Mouse (Mus musculus): Measurements from ENCODE around the gene Nfib. TPM values are rescaled to one million over a fixed set of nuclear protein-coding genes. Genes with fewer than 3 reads are reported as not detected.

Gene Nfib
- polyA plus RNA-seq, 1 experiment from 2014 or later: 72.0 TPM

DNA sequence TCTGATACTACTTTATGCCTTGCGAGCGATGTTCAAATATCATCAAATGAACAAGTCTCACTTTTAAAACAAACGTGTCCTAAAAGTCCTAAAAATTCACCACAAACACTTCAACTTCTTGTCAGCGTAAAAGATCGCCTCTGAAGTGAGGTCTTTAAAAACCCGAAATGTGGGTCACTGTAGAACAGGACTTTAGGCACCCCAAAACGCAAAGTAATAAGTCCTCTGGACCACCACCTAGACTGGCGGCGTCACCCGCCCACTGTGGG, 201.6 kb downstream of the Nfib start:
- H3K36me3 ChIP-seq (ENCODE audit: control insufficient read depth, insufficient read depth, low read length): no peaks in the 10 kb centered on the region
- peak overlapping the region; percentile 92 for H3K9ac ChIP-seq (replicated peaks; ENCODE audit: low read length)
- no peak for ATAC-seq (ENCODE audit: low FRiP score, low TSS enrichment)
- peaks cover 3% of the 10 kb centered on the region; the same call in 1 of the 2 replicates for H3K27me3 ChIP-seq (ENCODE audit: control insufficient read depth, insufficient read depth, low read length)
- H3K4me3 ChIP-seq (replicated peaks; ENCODE audit: low read depth, low read length): peak overlapping the region; percentile 72
- H3K9me3 ChIP-seq (ENCODE audit: control insufficient read depth, low read length): no peaks in the 10 kb centered on the region
- H3K4me1 ChIP-seq (ENCODE audit: control insufficient read depth, insufficient read depth, low read length): 0 out of 2 replicates have a peak, but pooled peaks cover 5% of the 10 kb centered on the region
- H3K27ac ChIP-seq (replicated peaks; ENCODE audit: low read depth, low read length): peak overlapping the region; percentile 96
- H3K4me2 ChIP-seq (ENCODE audit: low read length): peak overlapping the region; percentile 98
- no peak for DNase-seq
- 2% methylated on average over 10 of the region's 10 CpGs for WGBS

DNA sequence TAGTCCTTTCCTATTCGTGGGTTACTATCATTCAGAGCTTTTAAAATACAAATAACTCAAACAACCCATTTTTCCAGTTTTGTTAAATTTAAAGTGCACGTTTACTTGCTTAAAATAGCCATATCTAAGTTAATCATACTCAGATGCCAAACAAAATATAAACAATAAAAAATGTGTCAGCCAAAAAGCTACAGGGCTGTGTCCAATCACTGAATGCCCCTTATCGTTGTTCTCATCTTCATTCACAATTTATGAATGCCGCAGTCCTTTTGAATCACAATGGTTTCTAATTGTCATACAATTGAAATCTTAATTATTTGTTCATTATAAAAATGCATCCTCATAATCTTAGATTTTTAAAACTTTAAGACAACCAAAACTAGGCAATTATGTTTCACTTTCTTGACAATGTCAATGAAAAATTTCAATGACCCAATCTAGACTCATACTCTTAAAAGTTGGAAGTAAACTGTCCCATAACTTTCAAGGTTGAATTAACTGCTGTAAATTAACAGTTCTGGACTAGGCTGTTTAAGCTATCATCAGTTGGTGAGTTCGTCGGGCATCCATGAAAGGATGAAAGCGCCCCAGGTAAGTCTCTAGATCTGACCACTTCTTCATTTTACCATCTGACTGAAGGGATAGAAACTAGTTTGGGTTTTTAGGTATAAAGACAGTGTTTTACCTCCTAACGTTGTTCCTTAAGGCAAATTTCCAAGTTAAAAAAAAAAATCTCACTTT, 202.1 kb downstream of the Nfib start:
- DNase-seq: peak; percentile 39
- no peak for ATAC-seq (ENCODE audit: low FRiP score, low TSS enrichment)
- 0 out of 2 replicates have a peak, but pooled peaks cover 5% of the 10 kb centered on the region for H3K4me1 ChIP-seq (ENCODE audit: control insufficient read depth, insufficient read depth, low read length)

DNA sequence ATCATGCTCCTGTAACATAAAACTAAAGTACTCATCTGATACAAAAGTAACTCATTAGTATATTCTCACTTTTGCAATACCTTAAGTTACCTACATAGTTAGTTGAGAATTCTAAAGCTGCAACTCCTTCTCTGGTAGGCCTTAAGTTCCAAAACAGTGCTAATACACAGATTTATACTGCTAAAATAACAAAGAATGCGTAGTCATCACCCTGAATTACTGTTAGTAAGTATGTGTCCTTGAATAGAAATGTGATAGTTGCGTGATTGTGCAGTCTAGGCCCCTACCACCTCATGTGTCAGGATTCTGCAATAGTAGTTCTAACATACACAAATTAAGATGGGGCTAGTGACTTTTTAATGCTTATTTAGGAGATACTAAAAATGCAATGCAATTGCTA, 202.9 kb downstream of the Nfib start:
- 0 out of 2 replicates have a peak, but pooled peaks cover 5% of the 10 kb centered on the region for H3K4me1 ChIP-seq (ENCODE audit: control insufficient read depth, insufficient read depth, low read length)
- H3K9me3 ChIP-seq (ENCODE audit: control insufficient read depth, low read length): no peaks in the 10 kb centered on the region
- H3K4me2 ChIP-seq (ENCODE audit: low read length): peak overlapping the region; percentile 98
- peak overlapping the region; percentile 72 for H3K4me3 ChIP-seq (replicated peaks; ENCODE audit: low read depth, low read length)
- peak; percentile 21 for DNase-seq
- ATAC-seq (ENCODE audit: low FRiP score, low TSS enrichment): no peak
- H3K36me3 ChIP-seq (ENCODE audit: control insufficient read depth, insufficient read depth, low read length): peaks cover 8% of the 10 kb centered on the region; the same call in 1 of the 2 replicates
- peak overlapping the region; percentile 49 for H3K9ac ChIP-seq (replicated peaks; ENCODE audit: low read length)
- H3K27me3 ChIP-seq (ENCODE audit: control insufficient read depth, insufficient read depth, low read length): peaks cover 3% of the 10 kb centered on the region; the same call in 1 of the 2 replicates
- WGBS: 53% methylated on average over 2 of the region's 2 CpGs
- H3K27ac ChIP-seq (replicated peaks; ENCODE audit: low read depth, low read length): no peak overlapping the region

More for the DNA sequence above, 202.1 kb downstream of the Nfib start:
- WGBS: 17% methylated on average over 8 of the region's 8 CpGs
- Histone ChIP-seq H3K4me3 (replicated peaks; ENCODE audit: low read depth, low read length) (peak overlapping the region; percentile 72), H3K4me2 (ENCODE audit: low read length) (peak overlapping the region; percentile 98), H3K9me3 (ENCODE audit: control insufficient read depth, low read length) (no peaks in the 10 kb centered on the region), H3K9ac (replicated peaks; ENCODE audit: low read length) (peak overlapping the region; percentile 92), H3K27ac (replicated peaks; ENCODE audit: low read depth, low read length) (peak overlapping the region; percentile 96), H3K36me3 (ENCODE audit: control insufficient read depth, insufficient read depth, low read length) (no peaks in the 10 kb centered on the region), H3K27me3 (ENCODE audit: control insufficient read depth, insufficient read depth, low read length) (peaks cover 3% of the 10 kb centered on the region; the same call in 1 of the 2 replicates)

DNA sequence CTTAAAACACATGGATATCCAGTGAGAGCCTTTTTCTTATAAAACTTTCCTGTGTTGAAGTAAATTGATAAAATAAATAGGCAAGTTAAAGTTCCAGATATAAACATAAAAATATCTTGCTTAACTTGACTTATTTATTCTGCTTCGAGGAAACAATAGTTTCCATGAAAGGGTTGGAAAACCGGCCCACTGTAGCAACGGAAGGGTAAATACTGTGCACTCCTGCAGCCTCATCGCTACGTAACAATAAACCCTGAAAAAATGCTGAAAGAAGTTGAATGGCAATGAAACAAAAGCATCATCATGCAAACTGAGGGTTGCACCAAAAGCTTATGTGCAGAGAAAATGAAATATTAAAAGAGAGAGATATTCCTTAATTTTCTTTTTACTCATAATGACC, 203.5 kb downstream of the Nfib start:
- no peak for ATAC-seq (ENCODE audit: low FRiP score, low TSS enrichment)
- DNase-seq: peak; percentile 35
- peak overlapping the region; percentile 72 for H3K4me3 ChIP-seq (replicated peaks; ENCODE audit: low read depth, low read length)
- H3K4me2 ChIP-seq (ENCODE audit: low read length): peak overlapping the region; percentile 98
- peak overlapping the region; percentile 49; the same call in 1 of the 2 replicates for H3K9ac ChIP-seq (replicated peaks; ENCODE audit: low read length)
- H3K36me3 ChIP-seq (ENCODE audit: control insufficient read depth, insufficient read depth, low read length): peaks cover 8% of the 10 kb centered on the region; the same call in 1 of the 2 replicates
- 20% methylated on average over 5 of the region's 5 CpGs for WGBS
- peaks cover 3% of the 10 kb centered on the region; the same call in 1 of the 2 replicates for H3K27me3 ChIP-seq (ENCODE audit: control insufficient read depth, insufficient read depth, low read length)
- H3K4me1 ChIP-seq (ENCODE audit: control insufficient read depth, insufficient read depth, low read length): 0 out of 2 replicates have a peak, but pooled peaks cover 5% of the 10 kb centered on the region
- no peaks in the 10 kb centered on the region for H3K9me3 ChIP-seq (ENCODE audit: control insufficient read depth, low read length)
- no peak overlapping the region for H3K27ac ChIP-seq (replicated peaks; ENCODE audit: low read depth, low read length)

DNA sequence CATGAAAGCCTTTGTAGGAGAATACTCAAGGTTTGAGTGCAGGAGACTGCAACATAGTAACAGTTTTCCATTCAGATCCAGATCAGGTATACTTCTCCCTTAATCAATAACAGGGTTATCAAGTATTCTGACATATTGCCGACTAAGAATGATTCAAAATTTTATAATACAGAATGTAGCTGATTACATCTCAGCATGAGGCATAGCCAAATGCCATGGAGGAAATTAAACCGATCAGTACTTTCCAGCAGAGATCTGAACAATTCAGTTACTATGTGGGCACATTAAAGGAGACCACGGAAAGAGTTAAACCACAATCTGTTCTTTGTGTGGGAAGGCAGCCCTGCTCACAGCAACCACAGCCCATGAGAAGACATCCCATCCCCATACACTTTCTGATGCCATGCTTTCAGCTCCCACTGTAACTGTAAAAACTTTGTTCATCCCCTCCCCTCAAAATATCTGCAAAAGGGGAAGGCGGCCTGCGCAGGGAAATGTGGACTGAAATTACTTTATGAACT, 204.9 kb downstream of the Nfib start:
- H3K27me3 ChIP-seq (ENCODE audit: control insufficient read depth, insufficient read depth, low read length): no peaks in the 10 kb centered on the region
- peak overlapping the region; percentile 50; the same call in 1 of the 2 replicates for H3K27ac ChIP-seq (replicated peaks; ENCODE audit: low read depth, low read length)
- peak overlapping the region; percentile 72 for H3K4me3 ChIP-seq (replicated peaks; ENCODE audit: low read depth, low read length)
- H3K4me1 ChIP-seq (ENCODE audit: control insufficient read depth, insufficient read depth, low read length): 0 out of 2 replicates have a peak, but pooled peaks cover 5% of the 10 kb centered on the region
- ATAC-seq (ENCODE audit: low FRiP score, low TSS enrichment) (no peak), DNase-seq (peak; percentile 42)
- H3K36me3 ChIP-seq (ENCODE audit: control insufficient read depth, insufficient read depth, low read length): peaks cover 8% of the 10 kb centered on the region; the same call in 1 of the 2 replicates
- H3K4me2 ChIP-seq (ENCODE audit: low read length): peak overlapping the region; percentile 98
- 52% methylated on average over 5 of the region's 5 CpGs for WGBS
- no peaks in the 10 kb centered on the region for H3K9me3 ChIP-seq (ENCODE audit: control insufficient read depth, low read length)
- H3K9ac ChIP-seq (replicated peaks; ENCODE audit: low read length): peak overlapping the region; percentile 47

DNA sequence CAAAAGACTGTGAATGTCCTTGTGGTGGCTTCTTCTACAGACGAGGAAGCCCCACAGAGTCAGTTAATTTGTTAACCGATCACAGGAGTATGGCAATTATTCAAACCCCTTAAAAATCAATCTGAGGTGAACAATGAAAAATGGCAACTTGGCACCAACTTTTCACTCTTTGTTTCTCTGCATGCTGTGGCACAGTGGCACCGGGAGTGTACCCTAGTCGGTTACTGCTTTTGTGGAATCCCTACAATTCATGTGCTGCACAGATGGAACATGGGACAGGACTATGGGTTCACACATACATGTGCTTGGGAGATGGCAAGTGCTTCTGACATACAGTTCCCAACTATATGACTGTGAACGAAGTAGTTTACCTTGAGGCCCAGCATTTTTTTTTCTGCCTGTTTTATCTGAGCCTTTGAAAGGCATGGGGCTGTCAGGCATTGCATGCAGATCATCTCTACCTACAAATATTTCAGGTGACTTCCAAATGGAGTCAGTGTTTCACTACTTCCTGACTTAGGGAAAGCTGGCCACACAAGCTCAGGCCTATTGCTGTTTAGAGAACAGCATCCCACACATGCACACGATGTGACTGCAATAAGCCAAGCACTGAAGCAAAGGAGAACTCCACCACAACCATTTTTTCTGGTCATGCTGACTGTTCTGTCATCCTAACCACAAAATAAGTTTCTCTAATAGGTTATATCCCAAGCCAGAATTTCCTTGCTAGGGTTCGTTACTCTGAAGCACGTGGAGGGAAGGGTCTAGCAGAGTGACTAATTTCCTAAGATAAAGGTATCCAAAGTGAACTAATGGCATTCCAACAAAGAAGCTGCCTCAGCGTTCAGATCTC, 205.6 kb downstream of the Nfib start:
- Histone ChIP-seq H3K27me3 (ENCODE audit: control insufficient read depth, insufficient read depth, low read length) (no peaks in the 10 kb centered on the region), H3K27ac (replicated peaks; ENCODE audit: low read depth, low read length) (peak overlapping the region; percentile 50), H3K9ac (replicated peaks; ENCODE audit: low read length) (peak overlapping the region; percentile 47; the same call in 1 of the 2 replicates), H3K36me3 (ENCODE audit: control insufficient read depth, insufficient read depth, low read length) (peaks cover 8% of the 10 kb centered on the region; the same call in 1 of the 2 replicates), H3K9me3 (ENCODE audit: control insufficient read depth, low read length) (no peaks in the 10 kb centered on the region), H3K4me1 (ENCODE audit: control insufficient read depth, insufficient read depth, low read length) (0 out of 2 replicates have a peak, but pooled peaks cover 5% of the 10 kb centered on the region), H3K4me3 (replicated peaks; ENCODE audit: low read depth, low read length) (peak overlapping the region; percentile 72), H3K4me2 (ENCODE audit: low read length) (peak overlapping the region; percentile 98)
- WGBS: 53% methylated on average over 9 of the region's 9 CpGs
- no peak for DNase-seq
- ATAC-seq (ENCODE audit: low FRiP score, low TSS enrichment): no peak

DNA sequence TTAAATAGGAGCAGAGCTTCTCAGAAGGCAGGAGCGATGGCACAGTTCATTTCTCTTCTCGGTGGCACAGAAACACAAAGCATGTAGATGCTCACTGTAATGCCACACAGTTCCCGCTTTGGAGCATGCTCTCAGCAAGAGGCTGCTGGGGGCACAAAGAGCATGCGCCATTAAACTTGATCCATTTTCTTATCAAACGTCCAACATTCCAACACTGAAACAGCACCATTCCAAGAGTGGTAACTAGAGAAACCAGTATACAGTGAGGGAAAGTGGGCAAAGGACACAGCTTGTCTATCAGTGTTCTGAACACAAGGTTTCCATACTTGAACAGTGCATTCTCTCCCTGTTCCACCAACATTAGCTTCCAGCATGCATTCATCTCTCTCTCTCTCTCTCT, 206.3 kb downstream of the Nfib start:
- Histone ChIP-seq H3K27ac (replicated peaks; ENCODE audit: low read depth, low read length) (peak overlapping the region; percentile 50), H3K4me1 (ENCODE audit: control insufficient read depth, insufficient read depth, low read length) (0 out of 2 replicates have a peak, but pooled peaks cover 3% of the 10 kb centered on the region), H3K27me3 (ENCODE audit: control insufficient read depth, insufficient read depth, low read length) (no peaks in the 10 kb centered on the region), H3K9ac (replicated peaks; ENCODE audit: low read length) (0 out of 2 replicates have a peak overlapping the region, but pooled peaks have one; percentile 24), H3K4me2 (ENCODE audit: low read length) (peak overlapping the region; percentile 98), H3K36me3 (ENCODE audit: control insufficient read depth, insufficient read depth, low read length) (peaks cover 8% of the 10 kb centered on the region; the same call in 1 of the 2 replicates), H3K9me3 (ENCODE audit: control insufficient read depth, low read length) (no peaks in the 10 kb centered on the region), H3K4me3 (replicated peaks; ENCODE audit: low read depth, low read length) (peak overlapping the region; percentile 72)
- WGBS: 64% methylated on average over 5 of the region's 5 CpGs
- DNase-seq (peak; percentile 52), ATAC-seq (ENCODE audit: low FRiP score, low TSS enrichment) (no peak)
